Mouse (Mus musculus) kidney, postnatal 0 days (tissue): ENCODE results near the gene Akt1s1. TPM values are rescaled to one million over a fixed set of nuclear protein-coding genes. Genes with fewer than 3 reads are reported as not detected.
A peak's percentile ranks its signal among the peaks of the same experiment; 100 is the strongest.

ENCODE experiments used
- ATAC-seq: fragments of 200-750 bp; cut with Nextera tagmentation; replicated peaks from 2 replicates; pipeline ENCODE4 v1.8.0; 2017; ENCODE audit warnings: low read depth, moderate number of reproducible peaks, moderate TSS enrichment, moderate library complexity; ENCODE audit not compliant: low FRiP score
- DNase-seq: peaks from one replicate; pipeline ENCODE4 v3.0.0-alpha.2; 2016; ENCODE audit warnings: low spot score
- H3K27ac ChIP-seq: fragments of 300-500 bp; sonication (generic); 2 replicates; pipeline ENCODE4 v1.5.1; 2014; ENCODE audit warnings: mild to moderate bottlenecking
- H3K27me3 ChIP-seq: fragments of 300-500 bp; sonication (generic); 2 replicates; pipeline ENCODE4 v1.6.1; 2014; ENCODE audit warnings: low read length, mixed read lengths; ENCODE audit not compliant: insufficient read depth
- H3K36me3 ChIP-seq: fragments of 300-500 bp; sonication (generic); 2 replicates; pipeline ENCODE4 v1.6.1; 2014; ENCODE audit warnings: low read length, mixed read lengths; ENCODE audit not compliant: insufficient read depth
- H3K4me1 ChIP-seq: fragments of 300-500 bp; sonication (generic); replicated peaks from 2 replicates; pipeline ENCODE4 v1.6.1; 2014; ENCODE audit warnings: antibody characterized with exemption, low read length, mixed read lengths; ENCODE audit not compliant: insufficient read depth
- H3K4me2 ChIP-seq: fragments of 300-500 bp; sonication (generic); 2 replicates; pipeline ENCODE4 v1.6.1; 2014; ENCODE audit warnings: mild to moderate bottlenecking, low read length, moderate library complexity, mixed read lengths
- H3K4me3 ChIP-seq: fragments of 300-500 bp; sonication (generic); replicated peaks from 2 replicates; pipeline ENCODE4 v1.5.1; 2014; ENCODE audit warnings: low read depth, low read length
- H3K9ac ChIP-seq: fragments of 300-500 bp; sonication (generic); 2 replicates; pipeline ENCODE4 v1.6.1; 2014; ENCODE audit warnings: low read depth, low read length
- H3K9me3 ChIP-seq: fragments of 300-500 bp; sonication (generic); replicated peaks from 2 replicates; pipeline ENCODE4 v1.6.1; 2016; ENCODE audit warnings: low read length, inconsistent platforms, mixed read lengths
- CTCF ChIP-seq: IDR thresholded peaks from 2 replicates; pipeline ENCODE4 v1.5.1; 2016; ENCODE audit warnings: antibody characterized with exemption, low read depth, mild to moderate bottlenecking, moderate library complexity
- WGBS: fragments of 180-500 bp; shearing (Covaris S2); extraction: QIAGEN DNeasy Blood & Tissue Kit; methylation state at CpG from one replicate; pipeline ENCODE4 v1.1.7; 2014; 5-methylcytosine and 5-hydroxymethylcytosine counted together
- polyA plus RNA-seq: library from polyadenylated mRNA; unstranded; fragments of >200 nt; fragmentation: Nextera tagmentation; extraction: Ambion mirVana; gene quantifications from 2 replicates; pipeline ENCODE4 v1.2.1, GENCODE M21; 2015

The Akt1s1 gene
- polyA plus RNA-seq, 1 experiment from 2014 or later: 111 TPM

GRCm38 (mm10) chr7:44845006-44845405, 3.8 kb upstream of the Akt1s1 start:
- Histone ChIP-seq H3K36me3 (peaks cover 46% of the 10 kb centered on the region), H3K9me3 (no peaks in the 10 kb centered on the region), H3K27ac (no peak overlapping the region), H3K9ac (no peak overlapping the region), H3K4me3 (no peak overlapping the region), H3K4me1 (peaks cover 2% of the 10 kb centered on the region), H3K4me2 (no peak overlapping the region), H3K27me3 (no peaks in the 10 kb centered on the region)
- no peak for TF ChIP-seq CTCF
- whole genome bisulfite sequencing: 91% methylated on average over 10 of the region's 10 CpGs
- ATAC-seq: no peak
- DNase-seq: no peak

GRCm38 (mm10) chr7:44846804-44847203, 2.0 kb upstream of the Akt1s1 start:
- 86% methylated on average over 7 of the region's 7 CpGs for WGBS

GRCm38 (mm10) chr7:44847772-44848171, 1.0 kb upstream of the Akt1s1 start:
- peaks cover 39% of the 10 kb centered on the region for H3K36me3 ChIP-seq
- no peak for TF ChIP-seq CTCF
- 59% methylated on average over 5 of the region's 5 CpGs for WGBS

More at GRCm38 (mm10) chr7:44846804-44847203, 2.0 kb upstream of the Akt1s1 start:
- TF ChIP-seq CTCF: no peak
- H3K4me1 ChIP-seq: peaks cover 7% of the 10 kb centered on the region
- H3K9me3 ChIP-seq: no peaks in the 10 kb centered on the region
- no peaks in the 10 kb centered on the region for H3K27me3 ChIP-seq
- H3K27ac ChIP-seq: no peak overlapping the region
- H3K4me3 ChIP-seq: no peak overlapping the region
- DNase-seq (no peak), ATAC-seq (no peak)
- H3K36me3 ChIP-seq: peaks cover 46% of the 10 kb centered on the region
- H3K4me2 ChIP-seq: no peak overlapping the region
- H3K9ac ChIP-seq: no peak overlapping the region

DNA sequence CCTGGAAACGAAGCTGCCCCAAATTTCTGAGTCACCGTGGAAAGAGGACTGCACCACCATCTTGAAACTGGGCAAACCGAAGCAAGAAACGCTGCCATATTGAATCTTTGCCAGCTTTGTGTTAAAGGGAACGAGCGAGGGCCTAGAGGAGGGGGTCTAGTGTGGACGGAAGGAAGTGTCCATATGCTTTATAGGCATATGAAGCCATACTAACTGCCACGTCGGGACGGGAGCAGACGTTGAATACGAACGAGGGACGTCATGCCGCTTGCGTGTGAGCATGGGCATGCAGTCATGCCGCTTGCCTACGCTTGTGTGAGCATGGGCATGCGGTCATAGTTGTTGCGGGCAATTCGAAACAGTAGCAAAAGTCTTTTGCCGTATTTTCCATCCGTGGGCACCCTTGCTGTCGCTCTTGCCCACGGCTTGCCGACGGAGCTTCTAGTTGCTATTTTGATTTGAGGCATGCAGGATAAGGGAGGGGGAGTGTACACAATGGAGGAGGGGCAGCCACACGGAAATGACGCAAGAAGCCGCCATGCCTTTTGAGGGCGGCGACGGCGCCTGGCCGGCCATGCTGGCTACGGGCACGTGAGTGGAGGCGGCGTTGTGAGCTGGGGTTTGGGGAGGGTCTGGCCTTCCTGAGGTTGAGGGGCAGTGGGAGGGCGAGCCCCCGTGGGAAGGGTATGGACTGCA, 773 bp downstream of the Akt1s1 start:
- Histone ChIP-seq H3K9me3 (no peaks in the 10 kb centered on the region), H3K4me1 (peaks cover 15% of the 10 kb centered on the region)
- no peak for TF ChIP-seq CTCF

More at GRCm38 (mm10) chr7:44847772-44848171, 1.0 kb upstream of the Akt1s1 start:
- no peak for DNase-seq
- Histone ChIP-seq H3K4me2 (peak overlapping the region; percentile 65), H3K4me3 (peak overlapping the region; percentile 73), H3K27ac (no peak overlapping the region), H3K4me1 (peaks cover 7% of the 10 kb centered on the region), H3K27me3 (no peaks in the 10 kb centered on the region), H3K9ac (peak overlapping the region; percentile 48), H3K9me3 (no peaks in the 10 kb centered on the region)
- ATAC-seq: no peak

DNA sequence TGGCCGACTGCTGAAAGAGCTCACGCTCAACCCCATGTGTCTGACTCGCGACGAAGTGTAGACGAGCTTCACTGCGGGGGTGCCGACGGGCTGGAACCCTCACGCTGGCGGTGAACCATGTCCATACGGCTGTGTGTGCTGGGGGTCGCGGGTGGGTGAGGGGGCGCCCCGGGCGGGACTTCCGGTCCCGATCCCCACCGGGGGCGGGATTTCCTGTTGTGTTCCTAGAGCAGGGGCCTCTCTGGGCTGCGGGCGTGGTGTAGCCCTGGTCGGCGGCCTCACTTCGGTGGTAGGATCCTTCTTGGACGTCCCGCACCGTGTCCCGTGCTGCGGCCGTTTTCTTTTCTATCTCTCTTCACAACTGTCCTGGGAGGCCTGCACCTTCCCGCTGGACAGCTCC, 1.4 kb downstream of the Akt1s1 start:
- no peaks in the 10 kb centered on the region for H3K27me3 ChIP-seq
- peak; percentile 16 for ATAC-seq
- peaks cover 15% of the 10 kb centered on the region for H3K36me3 ChIP-seq
- TF ChIP-seq CTCF: 0 out of 2 replicates have a peak, but pooled peaks have one; percentile 24
- H3K27ac ChIP-seq: peak overlapping the region; percentile 97
- H3K4me1 ChIP-seq: peaks cover 19% of the 10 kb centered on the region
- peak overlapping the region; percentile 73 for H3K4me3 ChIP-seq
- 0% methylated on average over 33 of the region's 33 CpGs for WGBS
- peak overlapping the region; percentile 78 for H3K9ac ChIP-seq
- H3K9me3 ChIP-seq: no peaks in the 10 kb centered on the region
- peak overlapping the region; percentile 75 for H3K4me2 ChIP-seq
- DNase-seq: peak; percentile 90

More for the DNA sequence above, 773 bp downstream of the Akt1s1 start:
- Histone ChIP-seq H3K9ac (peak overlapping the region; percentile 78), H3K4me3 (peak overlapping the region; percentile 73), H3K27me3 (no peaks in the 10 kb centered on the region), H3K4me2 (peak overlapping the region; percentile 75), H3K27ac (peak overlapping the region; percentile 97), H3K36me3 (peaks cover 21% of the 10 kb centered on the region)
- peak; percentile 40 for ATAC-seq
- peak; percentile 98 for DNase-seq
- WGBS: under 1% methylated on average over 41 of the region's 41 CpGs

DNA sequence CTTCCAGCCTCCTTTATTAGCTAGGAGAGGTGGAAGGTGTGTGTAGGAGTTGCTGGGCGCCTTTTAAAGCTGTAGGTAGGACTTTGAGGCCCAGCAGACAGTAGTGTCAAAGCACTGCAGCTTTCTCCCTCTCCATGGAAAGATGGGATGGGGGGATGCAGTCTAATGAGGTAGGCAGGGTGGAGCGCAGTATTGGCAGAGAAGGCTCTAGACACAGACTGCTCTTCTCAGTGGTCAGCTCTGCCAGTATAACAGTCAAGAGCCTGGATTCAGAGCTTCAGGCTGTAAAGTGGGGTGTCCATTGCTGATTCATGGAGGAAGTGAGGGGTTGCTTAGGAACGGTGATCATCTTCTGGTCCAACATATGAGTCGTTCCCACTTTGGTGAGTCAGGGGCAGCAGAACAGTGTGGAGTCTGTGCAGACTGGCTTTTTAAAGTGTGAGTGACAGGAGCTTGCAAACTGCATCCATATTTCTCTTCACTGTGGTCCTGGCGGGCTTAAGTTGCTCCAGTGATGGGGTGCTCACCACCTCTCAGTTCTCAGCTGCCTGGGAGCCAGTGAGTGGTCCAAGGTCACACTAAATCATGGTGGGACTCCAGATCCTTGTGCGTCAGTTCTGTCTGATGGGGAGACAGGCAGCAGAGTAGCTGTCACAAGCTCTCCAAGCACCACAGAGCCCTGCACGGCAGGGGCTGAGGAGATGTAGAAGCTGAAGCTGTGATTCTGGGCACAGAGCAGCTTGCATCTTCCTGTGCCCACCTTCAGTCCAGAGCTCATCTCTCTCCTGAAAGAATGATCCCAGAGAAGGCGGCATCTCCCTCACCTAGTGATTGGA, 2.2 kb downstream of the Akt1s1 start:
- Histone ChIP-seq H3K27me3 (no peaks in the 10 kb centered on the region), H3K4me2 (peak overlapping the region; percentile 75), H3K27ac (peak overlapping the region; percentile 97), H3K4me3 (peak overlapping the region; percentile 73), H3K4me1 (peaks cover 28% of the 10 kb centered on the region), H3K9me3 (no peaks in the 10 kb centered on the region), H3K36me3 (peaks cover 6% of the 10 kb centered on the region; the same call in 1 of the 2 replicates), H3K9ac (peak overlapping the region; percentile 78)
- no peak for DNase-seq
- ATAC-seq: no peak
- 72% methylated on average over 8 of the region's 8 CpGs for WGBS
- no peak for TF ChIP-seq CTCF
